Mouse (Mus musculus) heart, embryonic 14.5 days (tissue): Measurements from ENCODE around the gene Kctd6. TPM values are rescaled to one million over a fixed set of nuclear protein-coding genes. Genes with fewer than 3 reads are reported as not detected.

ENCODE experiments used
- ATAC-seq: fragments of 200-750 bp; cut with Nextera tagmentation; 2 replicates; pipeline ENCODE4 v1.8.0; 2017; ENCODE audit warnings: low read depth, moderate TSS enrichment; ENCODE audit not compliant: insufficient number of reproducible peaks, insufficient read depth, low FRiP score
- H3K27ac ChIP-seq, 2 experiments: fragments of 200-500 bp in 1 of 2; fragments of 300-500 bp in 1 of 2; sonication (generic) in 1 of 2; replicated peaks in 1 of 2; 2 replicates each; pipeline ENCODE4 v1.5.1; 2012 to 2014; ENCODE audit warnings: low read depth in 2 of 2, low read length in 2 of 2, control low read depth in 1 of 2, mild to moderate bottlenecking in 1 of 2, mixed read lengths in 1 of 2; ENCODE audit not compliant: control insufficient read depth in 1 of 2, insufficient read depth in 1 of 2
- H3K27me3 ChIP-seq: fragments of 300-500 bp; sonication (generic); 2 replicates; pipeline ENCODE4 v1.6.1; 2014; ENCODE audit warnings: mild to moderate bottlenecking, low read length, control low read depth; ENCODE audit not compliant: control insufficient read depth, insufficient read depth
- H3K36me3 ChIP-seq: fragments of 300-500 bp; sonication (generic); 2 replicates; pipeline ENCODE4 v1.6.1; 2014; ENCODE audit warnings: mild to moderate bottlenecking, control low read depth, low read length, mixed read lengths; ENCODE audit not compliant: control insufficient read depth, insufficient read depth
- H3K4me1 ChIP-seq, 2 experiments: fragments of 200-500 bp in 1 of 2; fragments of 300-500 bp in 1 of 2; sonication (generic) in 1 of 2; 2 replicates each; pipeline ENCODE4 v1.6.1; 2012 to 2014; ENCODE audit warnings: low read length in 2 of 2, control low read depth in 1 of 2, mixed read lengths in 1 of 2; ENCODE audit not compliant: control insufficient read depth in 2 of 2, insufficient read depth in 2 of 2
- H3K4me2 ChIP-seq: fragments of 300-500 bp; sonication (generic); 2 replicates; pipeline ENCODE4 v1.6.1; 2014; ENCODE audit warnings: mild to moderate bottlenecking, low read length
- H3K4me3 ChIP-seq, 2 experiments: fragments of 200-500 bp in 1 of 2; fragments of 300-500 bp in 1 of 2; sonication (generic) in 1 of 2; 2 replicates each; pipeline ENCODE4 v1.5.1; 2012 to 2014; ENCODE audit warnings: low read length in 2 of 2, mild to moderate bottlenecking in 2 of 2, control low read depth in 1 of 2, low read depth in 1 of 2, moderate library complexity in 1 of 2; ENCODE audit not compliant: control insufficient read depth in 1 of 2, insufficient read depth in 1 of 2
- H3K9ac ChIP-seq: fragments of 300-500 bp; sonication (generic); 2 replicates; pipeline ENCODE4 v1.6.1; 2014; ENCODE audit warnings: mild to moderate bottlenecking, low read length
- H3K9me3 ChIP-seq: fragments of 300-500 bp; sonication (generic); 2 replicates; pipeline ENCODE4 v1.6.1; 2016; ENCODE audit warnings: low read length, control low read depth; ENCODE audit not compliant: control insufficient read depth
- WGBS: fragments of 180-500 bp; shearing (Covaris S2); extraction: QIAGEN DNeasy Blood & Tissue Kit; methylation state at CpG from one replicate; pipeline ENCODE4 v1.1.7; 2014; 5-methylcytosine and 5-hydroxymethylcytosine counted together
- polyA plus RNA-seq: library from polyadenylated mRNA; unstranded; fragments of >200 nt; fragmentation: Nextera tagmentation; extraction: Ambion mirVana; gene quantifications from 2 replicates; pipeline ENCODE4 v1.2.1, GENCODE M21; 2014

Kctd6 gene
- polyA plus RNA-seq, 1 experiment from 2014 or later = 14.3 TPM

DNA sequence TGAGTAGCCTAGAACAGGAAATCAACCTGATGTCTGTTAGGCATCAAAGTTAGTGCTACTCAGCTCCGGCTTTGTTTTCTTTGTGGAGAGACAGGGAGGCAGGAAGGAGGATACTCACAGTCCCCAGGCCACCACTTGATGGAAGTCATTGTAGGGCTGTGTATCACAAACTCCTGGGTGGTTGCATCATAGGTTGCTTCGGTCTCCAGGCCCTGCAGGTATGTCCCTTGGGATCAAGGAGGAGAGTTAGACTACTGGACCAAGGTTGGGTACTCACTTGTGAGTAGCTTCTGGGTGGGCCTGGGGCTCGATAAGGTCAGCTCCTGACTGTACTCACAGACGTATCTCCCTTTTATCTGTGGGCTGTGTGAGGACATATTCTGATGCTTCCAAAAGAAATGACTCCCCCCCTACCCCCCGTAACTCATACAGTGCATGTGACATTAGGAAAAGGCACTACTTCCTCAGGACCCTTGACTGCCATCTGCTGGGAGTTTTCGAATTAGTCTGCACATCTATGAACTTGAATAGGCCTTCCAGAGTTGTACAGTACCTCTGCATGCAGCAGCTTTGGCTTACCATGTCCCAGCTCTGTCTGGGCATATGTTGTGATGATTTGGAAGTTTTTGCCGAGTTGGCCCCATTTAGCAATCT is 41.3 kb downstream of the Kctd6 start:
- Histone ChIP-seq H3K9me3 (no peaks in the 10 kb centered on the region), H3K4me3 (no peak overlapping the region), H3K4me1 (peaks cover 0 to 2% of the 10 kb centered on the region in 2 experiments; a peak in 1 of 4 replicates), H3K36me3 (no peaks in the 10 kb centered on the region), H3K27me3 (no peaks in the 10 kb centered on the region), H3K27ac (no peak overlapping the region), H3K4me2 (no peak overlapping the region), H3K9ac (no peak overlapping the region)
- WGBS = 48% methylated on average over 7 of the region's 7 CpGs
- ATAC-seq = no peak

DNA sequence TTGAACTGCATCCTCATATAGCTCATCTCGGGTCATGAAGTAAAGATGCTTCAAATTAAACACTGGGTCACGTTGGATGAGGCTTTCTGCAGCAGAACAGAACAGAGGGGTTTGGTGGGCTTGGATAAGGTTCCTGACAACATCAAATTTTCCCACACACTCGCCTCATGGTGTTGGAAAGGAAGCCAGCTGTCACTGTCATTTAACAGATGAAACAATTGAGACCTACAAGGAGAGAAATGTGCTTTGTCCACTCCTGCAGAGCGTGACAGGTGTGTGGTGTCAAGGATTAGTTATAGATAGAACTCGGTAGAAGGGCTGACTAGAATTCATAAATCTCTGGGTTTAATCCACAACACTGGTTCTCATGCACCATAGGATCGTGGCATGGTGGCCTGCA is 42.1 kb downstream of the Kctd6 start:
- no peaks in the 10 kb centered on the region for H3K36me3 ChIP-seq
- 55% methylated on average over 6 of the region's 6 CpGs for WGBS
- no peak for ATAC-seq
- H3K4me1 ChIP-seq = peaks cover 0 to 2% of the 10 kb centered on the region in 2 experiments; a peak in 1 of 4 replicates
- no peak overlapping the region for H3K4me2 ChIP-seq
- no peaks in the 10 kb centered on the region for H3K27me3 ChIP-seq
- no peak overlapping the region for H3K9ac ChIP-seq
- no peaks in the 10 kb centered on the region for H3K9me3 ChIP-seq
- H3K27ac ChIP-seq = no peak overlapping the region
- H3K4me3 ChIP-seq = no peak overlapping the region

DNA sequence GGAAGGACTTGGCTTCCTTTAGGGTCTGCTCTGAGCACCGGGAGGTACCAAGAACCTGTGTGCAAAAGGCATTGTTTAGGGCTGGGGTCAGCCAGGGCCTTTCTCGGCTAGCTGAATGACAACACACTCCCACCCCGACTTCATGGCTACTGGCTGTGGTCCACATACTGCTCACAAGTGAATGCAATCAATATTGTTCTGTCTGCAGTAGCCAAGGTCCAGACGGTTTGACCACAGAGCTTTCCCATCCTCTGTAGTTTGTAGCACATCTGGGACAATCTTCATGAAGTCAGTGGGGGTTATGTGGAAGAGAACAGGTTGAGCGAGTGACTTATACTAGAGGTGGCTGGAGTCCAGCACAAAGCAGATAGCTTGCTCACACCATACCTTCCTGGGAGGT is 42.9 kb downstream of the Kctd6 start:
- H3K9ac ChIP-seq = no peak overlapping the region
- WGBS = 68% methylated on average over 5 of the region's 5 CpGs
- no peaks in the 10 kb centered on the region for H3K27me3 ChIP-seq
- no peak for ATAC-seq
- peaks cover 0 to 2% of the 10 kb centered on the region in 2 experiments; a peak in 1 of 4 replicates for H3K4me1 ChIP-seq
- H3K36me3 ChIP-seq = no peaks in the 10 kb centered on the region
- no peaks in the 10 kb centered on the region for H3K9me3 ChIP-seq
- no peak overlapping the region for H3K4me3 ChIP-seq
- no peak overlapping the region for H3K27ac ChIP-seq
- H3K4me2 ChIP-seq = no peak overlapping the region

DNA sequence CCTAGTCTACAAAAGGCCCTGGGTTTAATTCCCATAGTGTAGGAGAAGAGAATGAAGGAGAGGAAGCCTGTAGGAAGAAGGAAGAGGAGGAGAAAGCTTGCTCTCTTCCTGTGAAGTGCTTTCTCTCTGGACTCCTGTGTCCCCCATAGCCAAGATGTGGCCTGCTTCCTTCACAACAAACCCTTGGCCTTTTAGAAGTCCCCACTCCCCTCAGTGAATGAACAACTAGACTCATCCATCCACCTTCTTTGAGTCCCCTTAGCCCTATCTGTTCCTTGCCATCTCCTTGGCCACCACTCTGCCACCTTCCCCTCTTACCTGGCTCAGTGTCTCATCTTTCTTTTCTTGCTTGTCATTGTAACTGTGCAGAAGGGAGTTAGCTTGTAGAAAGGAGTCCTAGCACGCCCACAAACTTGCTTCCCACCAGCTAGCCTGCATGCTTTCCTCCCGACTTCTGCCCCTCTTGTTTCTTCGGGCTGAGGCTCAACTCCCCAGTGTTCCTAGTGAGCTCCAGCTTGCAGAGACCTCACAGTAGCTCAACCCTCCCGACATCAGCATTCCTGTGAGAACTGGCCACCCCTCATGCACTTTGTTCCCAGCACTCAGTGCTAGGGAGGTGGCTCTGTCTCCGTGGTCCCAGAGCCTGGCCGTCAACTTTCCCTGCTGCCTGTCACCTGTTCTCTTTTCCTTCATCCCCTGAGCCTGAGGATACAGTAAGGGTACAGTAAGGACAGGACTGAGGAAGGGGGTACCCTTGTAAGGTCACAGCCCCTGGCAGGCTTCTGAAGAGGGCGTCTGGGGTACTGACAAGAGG is 43.8 kb downstream of the Kctd6 start:
- H3K4me1 ChIP-seq = peaks cover 0 to 2% of the 10 kb centered on the region in 2 experiments; a peak in 1 of 4 replicates
- no peak overlapping the region for H3K9ac ChIP-seq
- H3K27me3 ChIP-seq = no peaks in the 10 kb centered on the region
- no peak overlapping the region for H3K27ac ChIP-seq
- H3K4me2 ChIP-seq = no peak overlapping the region
- no peaks in the 10 kb centered on the region for H3K36me3 ChIP-seq
- H3K4me3 ChIP-seq = no peak overlapping the region
- no peaks in the 10 kb centered on the region for H3K9me3 ChIP-seq
- ATAC-seq = no peak; the same call in 1 of the 2 replicates
- 49% methylated on average over 7 of the region's 7 CpGs for WGBS

DNA sequence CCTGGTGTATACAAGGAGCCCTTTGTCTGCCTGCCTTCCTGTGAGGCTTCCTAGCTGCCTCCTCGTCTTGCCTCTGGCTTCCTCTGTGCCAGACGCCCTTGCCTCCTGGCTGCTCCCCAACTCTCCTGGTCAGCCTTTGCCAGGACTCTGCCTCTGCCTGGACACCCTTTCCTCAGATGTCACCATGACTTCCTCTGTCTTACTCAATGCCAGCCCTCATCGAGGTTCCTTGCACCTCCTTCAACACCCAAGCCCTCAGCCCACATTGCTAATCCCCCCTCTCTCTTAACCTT is 44.3 kb downstream of the Kctd6 start:
- no peak overlapping the region for H3K9ac ChIP-seq
- ATAC-seq = no peak
- no peaks in the 10 kb centered on the region for H3K27me3 ChIP-seq
- no peak overlapping the region for H3K4me2 ChIP-seq
- peaks cover 0 to 2% of the 10 kb centered on the region in 2 experiments; a peak in 1 of 4 replicates for H3K4me1 ChIP-seq
- H3K36me3 ChIP-seq = no peaks in the 10 kb centered on the region
- no peak overlapping the region for H3K4me3 ChIP-seq
- WGBS = 29% methylated on average over 3 of the region's 3 CpGs
- H3K27ac ChIP-seq = no peak overlapping the region
- no peaks in the 10 kb centered on the region for H3K9me3 ChIP-seq

DNA sequence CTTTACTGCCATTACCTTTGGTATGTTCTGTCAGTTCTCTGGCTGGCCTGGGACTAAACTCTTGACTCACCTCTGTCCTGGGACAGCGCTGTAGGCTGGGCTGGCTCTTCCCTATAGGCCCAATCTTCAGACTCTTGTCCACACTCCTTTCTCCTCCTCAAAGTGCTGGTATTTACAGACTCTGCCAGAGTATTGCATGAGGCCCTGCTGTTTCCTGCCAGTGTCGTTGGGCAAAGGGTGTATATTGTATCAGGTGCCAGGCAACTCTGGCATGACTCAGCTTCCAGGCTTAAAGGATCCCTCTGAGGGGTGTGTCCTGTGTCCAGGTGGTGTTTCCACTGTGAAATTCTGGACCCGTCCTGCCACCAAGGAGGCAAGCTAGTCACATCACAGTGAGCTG is 44.8 kb downstream of the Kctd6 start:
- H3K9me3 ChIP-seq = no peaks in the 10 kb centered on the region
- H3K27me3 ChIP-seq = no peaks in the 10 kb centered on the region
- H3K4me3 ChIP-seq = no peak overlapping the region
- no peaks in the 10 kb centered on the region for H3K36me3 ChIP-seq
- no peak for ATAC-seq
- H3K9ac ChIP-seq = no peak overlapping the region
- no peak overlapping the region for H3K27ac ChIP-seq
- peaks cover 0 to 2% of the 10 kb centered on the region in 2 experiments; a peak in 1 of 4 replicates for H3K4me1 ChIP-seq
- 65% methylated on average over 3 of the region's 3 CpGs for WGBS
- no peak overlapping the region for H3K4me2 ChIP-seq

DNA sequence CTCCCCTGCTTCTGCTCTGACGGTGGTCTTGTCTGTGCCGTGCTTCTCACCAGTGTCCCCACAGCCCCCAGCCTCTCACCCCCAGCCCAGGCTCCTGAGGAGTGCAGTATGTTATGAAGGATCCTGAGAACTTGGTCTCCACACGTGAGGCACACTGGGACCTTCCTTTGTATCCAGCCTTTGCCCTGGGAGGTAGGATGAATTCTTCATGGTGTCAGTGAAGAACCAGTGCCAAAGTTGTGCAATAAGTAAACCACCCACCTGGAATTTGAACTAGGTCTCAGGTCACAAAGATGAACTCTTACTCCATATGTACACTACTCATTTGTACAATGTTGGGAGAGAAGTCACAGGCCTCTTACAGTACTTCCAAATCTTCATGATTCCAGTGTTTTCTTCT is 45.2 kb downstream of the Kctd6 start, which contains the start of gene Acox2:
Acox2 (minus strand) TSS at position 188 of the 400 bp plus-strand sequence.
- Histone ChIP-seq H3K4me1 (peaks cover 0 to 2% of the 10 kb centered on the region in 2 experiments; a peak in 1 of 4 replicates), H3K9ac (no peak within 1 kb of the TSS), H3K4me2 (no peak within 1 kb of the TSS), H3K27ac (no peak within 1 kb of the TSS), H3K36me3 (no peaks in the 10 kb centered on the region), H3K4me3 (no peak within 1 kb of the TSS), H3K9me3 (no peaks in the 10 kb centered on the region), H3K27me3 (no peaks in the 10 kb centered on the region)
- ATAC-seq = no peak
- 79% methylated on average over 3 of the region's 3 CpGs for WGBS
